Mouse (Mus musculus) kidney, postnatal 14 days (tissue): ENCODE data around the gene Mpp6.
A peak's percentile ranks its signal among the peaks of the same experiment; 100 is the strongest.

ENCODE experiments used
- DNase-seq: peaks from one replicate; pipeline ENCODE4 v3.0.0; 2022; ENCODE audit warnings: mixed read lengths

Mpp6 gene

DNA sequence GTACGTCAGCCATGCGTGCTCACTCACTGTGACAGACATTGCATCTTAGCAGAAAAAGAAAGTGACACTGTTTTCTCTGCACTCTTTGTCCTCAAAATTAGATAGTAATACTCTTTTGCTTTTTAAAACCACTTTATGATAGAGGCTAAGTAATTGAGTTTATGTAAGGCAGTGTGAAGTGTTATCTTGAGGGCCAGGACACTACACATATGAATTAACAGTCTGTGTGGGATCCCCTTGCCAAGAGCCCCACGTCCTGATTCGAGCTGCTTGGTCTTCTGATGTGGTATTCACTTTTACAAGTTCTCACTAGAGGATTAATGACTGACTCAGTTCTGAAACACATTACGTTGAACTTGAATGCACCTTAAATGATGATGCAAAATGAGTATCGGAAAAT is 49.8 kb downstream of the Mpp6 start:
- no peak for DNase-seq

DNA sequence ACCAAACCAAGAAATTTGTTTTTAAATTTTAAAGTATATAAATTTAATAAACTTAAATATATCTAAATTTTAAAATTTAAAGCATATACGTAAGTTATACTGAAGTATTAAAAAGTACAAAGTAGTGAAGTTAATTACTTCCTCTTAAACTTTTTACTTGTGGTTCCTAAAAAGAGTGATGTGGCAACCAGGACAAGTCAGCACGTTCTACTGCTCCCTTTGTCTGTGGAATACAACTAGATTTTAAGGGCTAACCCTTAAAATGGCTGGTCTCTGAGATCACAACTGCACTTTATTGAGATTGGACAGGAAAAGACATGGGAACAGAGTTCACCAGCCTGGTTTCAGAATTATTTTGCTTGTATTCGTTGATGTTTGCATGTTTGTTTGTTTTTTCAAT is 53.0 kb downstream of the Mpp6 start:
- DNase-seq: no peak

DNA sequence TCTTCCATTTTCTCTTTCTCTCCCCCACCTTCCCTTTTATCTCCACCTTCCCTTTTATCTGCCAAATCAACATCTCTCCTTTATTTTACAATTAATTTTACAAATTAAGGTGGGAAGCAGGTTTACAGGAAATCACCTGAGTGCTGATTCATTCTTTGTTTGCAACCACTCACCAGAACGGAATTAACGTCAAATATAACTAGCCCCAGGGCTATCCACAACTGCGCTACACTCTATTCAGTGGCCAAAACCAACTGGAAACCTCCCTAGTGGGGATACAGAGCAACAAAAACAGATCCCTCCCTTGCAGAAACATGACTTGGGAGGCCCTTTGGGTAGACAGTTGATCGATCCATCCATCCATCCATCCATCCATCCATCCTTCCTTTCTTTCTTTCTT is 58.8 kb downstream of the Mpp6 start:
- DNase-seq: no peak

DNA sequence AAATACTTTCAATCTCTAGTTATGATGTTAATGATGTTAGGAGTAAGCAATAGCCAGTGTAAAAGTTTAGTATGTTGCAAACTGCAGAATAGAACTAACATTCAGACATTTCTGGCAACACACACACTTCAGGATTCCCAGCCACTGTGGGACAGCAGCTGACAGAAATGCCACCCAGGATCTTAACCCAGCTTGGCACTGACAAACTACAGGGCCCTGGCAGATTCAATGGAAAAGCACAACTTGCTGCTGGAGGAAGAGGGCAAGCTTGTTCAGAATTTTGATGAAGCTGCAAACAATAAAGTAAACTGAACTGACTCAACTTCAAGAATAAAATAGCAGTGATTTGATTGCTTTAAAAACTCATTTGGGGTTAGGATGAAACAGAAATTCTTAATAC is 59.7 kb downstream of the Mpp6 start:
- no peak for DNase-seq

DNA sequence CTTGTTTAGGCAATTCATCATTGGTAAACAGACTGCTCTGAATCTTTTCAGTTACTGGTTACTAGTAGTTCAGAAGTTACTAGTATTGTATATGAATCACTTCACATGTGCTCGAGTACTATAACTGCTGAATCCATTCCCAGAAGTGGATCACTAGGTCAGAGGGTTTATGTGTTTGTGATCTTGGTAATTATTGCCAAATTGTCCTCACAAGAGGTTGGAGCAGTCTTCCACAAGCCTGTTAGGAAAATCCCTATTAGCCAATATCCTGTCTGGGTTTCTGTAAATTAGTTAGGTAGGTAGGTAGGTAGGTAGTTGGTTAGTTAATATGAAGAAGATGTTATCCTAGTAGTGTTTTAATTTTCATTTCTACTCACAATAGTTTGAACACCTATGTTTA is 65.7 kb downstream of the Mpp6 start:
- no peak for DNase-seq

DNA sequence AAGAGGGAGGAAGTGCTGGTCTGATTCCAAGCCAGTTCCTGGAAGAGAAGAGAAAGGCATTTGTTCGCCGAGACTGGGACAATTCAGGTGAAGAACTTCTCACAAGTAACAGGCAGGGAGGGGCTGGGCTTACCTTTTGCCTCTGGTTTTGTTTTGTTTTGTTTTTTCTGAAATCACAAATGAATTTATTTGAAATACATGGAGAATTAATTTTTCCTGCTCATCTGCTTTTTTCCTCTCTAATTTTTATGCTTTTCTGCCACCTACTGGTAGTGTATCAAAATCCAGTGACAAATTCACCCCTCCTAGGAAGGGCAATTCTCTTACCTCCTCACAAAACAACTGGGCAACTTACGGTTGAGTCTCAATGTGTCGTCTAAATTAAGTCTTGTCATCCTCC is 70.1 kb downstream of the Mpp6 start:
- DNase-seq: peak; percentile 32

DNA sequence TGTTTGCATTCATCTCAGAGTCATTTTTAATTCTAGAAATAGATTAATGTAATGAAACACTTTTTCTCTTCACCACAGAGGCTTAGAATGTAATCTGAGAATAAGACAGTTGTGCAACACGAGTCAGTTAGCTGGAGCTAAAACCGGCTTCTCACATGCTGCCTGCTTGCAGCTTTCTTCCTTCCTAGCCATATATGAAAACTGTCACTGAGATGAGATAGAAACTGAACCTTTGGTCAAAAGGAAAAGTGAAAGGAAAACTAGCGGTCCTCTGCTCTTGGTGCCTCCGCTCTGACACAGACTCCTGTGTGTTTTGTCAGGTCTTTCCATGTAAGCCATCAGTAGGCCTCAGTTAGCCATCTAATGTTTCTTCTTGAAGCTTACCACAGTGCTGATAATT is 77.9 kb downstream of the Mpp6 start:
- DNase-seq: no peak

DNA sequence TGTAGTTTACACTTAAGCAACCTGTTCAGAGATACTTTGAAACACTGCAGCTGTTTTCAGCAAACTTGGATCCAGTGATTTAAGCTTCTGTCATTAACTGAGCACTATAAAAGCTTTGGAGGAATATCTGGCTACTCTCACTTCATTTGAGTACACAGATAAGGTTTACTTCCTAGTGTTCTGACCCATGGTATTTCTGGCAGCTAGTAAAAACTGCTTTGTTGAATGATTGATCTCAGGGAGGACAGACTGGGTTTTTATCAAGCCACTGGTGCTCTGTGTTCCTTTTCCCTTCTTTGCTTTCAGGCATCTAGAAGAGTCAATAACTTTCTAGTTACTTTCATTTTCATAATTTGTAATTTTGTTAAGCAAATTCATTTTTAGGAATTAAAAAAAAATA is 79.3 kb downstream of the Mpp6 start:
- no peak for DNase-seq

DNA sequence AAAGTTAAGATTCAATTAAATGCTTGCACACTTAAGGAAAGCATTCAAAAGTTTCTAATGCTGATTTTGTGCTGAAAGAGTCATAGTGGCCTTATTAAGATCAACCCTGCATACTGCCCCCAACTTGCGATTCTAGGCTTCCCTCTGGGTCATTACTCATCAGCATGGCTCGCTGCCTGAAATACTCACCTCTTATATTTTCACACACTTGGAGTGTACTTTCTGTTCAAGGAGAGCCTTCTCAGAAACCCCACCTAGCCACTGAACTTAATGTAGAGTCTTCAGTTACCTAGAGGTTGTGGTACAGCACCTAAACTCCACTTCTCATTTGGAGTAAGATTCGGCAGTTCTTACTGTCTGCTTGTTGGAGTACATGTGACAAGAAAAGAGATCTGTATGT is 81.6 kb downstream of the Mpp6 start:
- DNase-seq: no peak

DNA sequence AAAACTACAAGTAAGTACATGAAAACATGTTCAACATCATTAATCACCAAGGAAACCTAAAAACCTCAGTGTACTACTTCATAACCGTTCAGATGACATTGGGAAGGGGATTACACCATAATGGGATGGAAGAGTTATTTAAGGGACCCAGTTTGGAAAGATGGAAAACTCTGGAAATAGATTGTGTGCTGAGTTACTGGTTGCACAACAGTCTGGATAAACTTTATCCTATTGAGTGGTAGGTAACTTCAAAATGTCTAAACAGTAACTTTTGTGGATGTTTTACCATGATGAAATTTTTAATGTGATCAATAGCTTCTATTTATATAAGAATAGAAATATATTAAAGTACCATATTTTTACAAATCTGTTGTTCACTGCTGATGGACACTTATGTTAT is 82.1 kb downstream of the Mpp6 start:
- no peak for DNase-seq

DNA sequence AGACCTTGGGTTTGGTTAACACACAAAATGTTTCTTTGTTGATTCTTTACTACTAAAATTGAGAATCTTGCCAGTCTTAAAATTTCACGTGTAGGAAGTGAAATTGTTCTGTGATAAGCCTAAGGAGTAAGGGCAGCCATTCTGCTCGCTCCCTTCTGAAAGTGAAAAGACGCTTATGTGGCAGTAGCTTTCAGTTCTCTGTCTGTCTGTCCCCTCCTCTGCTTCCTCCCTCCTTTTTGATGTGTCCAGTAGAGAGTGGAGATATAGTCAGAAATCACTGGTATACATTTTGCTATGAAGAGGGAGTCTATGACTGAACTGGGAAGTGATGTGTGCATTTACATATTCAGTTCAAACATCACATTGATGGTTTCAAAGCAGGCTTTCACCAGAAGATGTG is 82.8 kb downstream of the Mpp6 start:
- no peak for DNase-seq

DNA sequence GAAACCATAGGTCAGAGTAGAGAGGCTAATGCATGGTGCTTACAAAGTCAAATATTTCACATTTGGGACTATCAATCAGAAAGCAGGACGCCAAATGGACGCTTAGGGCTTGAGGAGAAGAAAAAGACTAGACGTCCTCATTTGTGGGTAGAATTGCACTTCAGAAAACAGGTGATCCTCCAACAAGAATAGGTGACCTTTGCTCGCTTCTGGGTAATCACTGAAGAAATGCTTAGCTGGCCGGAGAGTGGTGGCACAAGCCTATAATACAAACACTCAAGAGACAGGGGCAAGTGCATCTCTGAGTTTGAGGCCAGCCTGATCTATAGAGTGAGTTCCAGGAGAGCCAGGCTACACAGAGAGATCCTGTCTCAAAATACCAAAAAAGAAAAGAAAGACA is 83.8 kb downstream of the Mpp6 start:
- DNase-seq: no peak

DNA sequence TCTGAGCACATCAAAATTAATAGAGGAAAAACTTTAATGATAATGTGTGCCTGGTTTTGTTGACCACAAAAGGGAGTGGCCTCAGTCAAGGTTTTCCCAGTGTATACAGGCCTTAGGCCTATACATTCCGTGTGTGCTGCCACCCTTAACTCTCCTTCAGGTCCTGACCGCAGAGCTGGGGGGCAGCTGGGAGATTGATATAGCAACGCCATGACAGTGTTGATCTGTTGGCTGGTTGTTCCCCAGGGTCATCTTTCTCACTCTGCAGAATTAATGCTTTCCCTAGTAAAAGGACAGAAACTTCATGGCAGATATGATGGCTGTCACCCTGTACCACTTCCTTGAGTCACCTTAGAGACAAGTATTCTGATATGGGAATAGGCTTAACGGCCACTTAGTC is 94.3 kb downstream of the Mpp6 start:
- no peak for DNase-seq

DNA sequence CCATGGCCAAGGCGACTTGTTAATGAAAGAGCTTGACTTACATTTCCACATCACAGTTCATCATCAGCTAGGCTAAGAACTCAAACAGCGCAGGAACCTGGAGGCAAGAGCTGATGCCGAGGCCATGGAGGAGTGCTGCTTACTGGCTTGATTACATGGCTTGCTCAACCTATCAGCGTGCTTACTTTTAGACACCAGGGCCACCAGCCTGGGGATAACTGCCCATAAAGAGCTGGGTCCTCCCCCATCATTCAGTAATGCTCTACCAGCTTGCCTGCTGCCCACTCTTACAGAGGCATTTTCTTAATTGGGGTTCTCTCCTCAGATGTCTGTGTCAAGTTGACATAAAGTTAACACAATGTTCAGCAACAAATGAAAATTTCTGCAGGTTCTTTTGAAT is 95.1 kb downstream of the Mpp6 start:
- DNase-seq: no peak

DNA sequence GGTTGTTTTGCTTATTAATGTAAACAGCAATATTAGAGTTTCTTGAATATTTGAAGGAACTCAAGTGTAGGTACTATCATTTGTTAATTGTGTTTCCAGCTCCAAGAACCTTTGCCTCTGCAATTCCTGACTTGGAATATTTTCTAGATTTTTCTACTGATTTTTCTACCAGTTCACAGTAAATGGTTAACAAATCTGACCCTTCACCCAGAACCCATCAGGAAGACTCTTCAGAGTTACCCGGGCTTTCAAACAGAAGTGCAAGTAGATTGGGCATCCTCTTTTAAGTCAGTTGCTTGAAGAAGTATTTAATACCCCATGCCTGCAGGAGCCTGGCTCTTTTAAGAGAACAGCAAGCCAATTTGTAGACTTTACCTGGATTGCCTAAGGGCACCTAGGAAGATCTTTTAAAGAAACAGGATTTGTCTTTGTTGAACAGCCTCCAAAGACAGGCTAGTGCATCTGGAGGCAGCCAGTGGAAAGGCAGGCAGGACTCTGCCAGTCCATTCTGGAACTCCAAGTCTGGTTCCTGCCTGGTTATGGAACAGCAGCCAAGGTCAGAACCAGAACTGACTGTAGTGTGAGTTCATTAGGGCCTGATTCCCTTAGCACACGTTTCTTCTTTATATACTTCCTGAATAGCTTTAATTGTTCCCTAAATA is 104.8 kb downstream of the Mpp6 start:
- peak; percentile 42 for DNase-seq

DNA sequence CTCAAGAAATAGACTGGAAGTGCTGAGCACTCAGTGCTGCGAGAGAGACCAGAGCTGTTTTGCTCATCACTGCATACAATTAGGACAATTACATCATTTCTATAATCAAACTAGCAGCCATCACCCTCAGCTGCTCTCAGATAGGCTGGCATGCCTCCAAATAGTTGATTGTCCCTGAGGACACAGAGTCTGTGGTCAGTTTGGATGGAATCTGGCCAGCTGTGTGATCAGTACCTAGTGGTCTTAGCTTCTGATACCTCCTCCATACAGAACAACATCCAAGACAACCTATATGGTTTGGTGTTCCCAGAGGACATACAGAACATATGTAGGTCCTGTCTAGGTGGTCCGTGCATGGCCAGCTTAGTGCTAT is 105.3 kb downstream of the Mpp6 start:
- peak; percentile 30 for DNase-seq

DNA sequence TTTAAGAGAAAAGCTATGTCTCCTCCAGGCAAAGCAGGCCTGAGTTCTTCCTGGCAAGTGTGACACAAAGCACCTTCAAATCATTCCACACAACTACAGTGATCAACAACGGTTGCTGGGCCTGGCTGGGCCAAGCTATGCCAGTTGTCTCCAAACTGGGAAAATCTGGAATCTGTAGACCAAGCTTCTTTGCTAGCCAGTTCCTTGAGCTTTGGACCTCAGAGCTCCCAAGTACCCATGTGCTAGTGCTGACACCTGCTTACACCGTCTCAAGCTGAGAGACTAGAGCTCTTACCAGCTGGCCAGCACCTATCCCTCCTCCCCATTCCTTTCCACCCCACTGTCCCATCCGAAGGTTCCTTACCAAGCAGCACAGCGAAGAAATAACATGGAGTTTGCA is 105.9 kb downstream of the Mpp6 start:
- peak; percentile 45 for DNase-seq

DNA sequence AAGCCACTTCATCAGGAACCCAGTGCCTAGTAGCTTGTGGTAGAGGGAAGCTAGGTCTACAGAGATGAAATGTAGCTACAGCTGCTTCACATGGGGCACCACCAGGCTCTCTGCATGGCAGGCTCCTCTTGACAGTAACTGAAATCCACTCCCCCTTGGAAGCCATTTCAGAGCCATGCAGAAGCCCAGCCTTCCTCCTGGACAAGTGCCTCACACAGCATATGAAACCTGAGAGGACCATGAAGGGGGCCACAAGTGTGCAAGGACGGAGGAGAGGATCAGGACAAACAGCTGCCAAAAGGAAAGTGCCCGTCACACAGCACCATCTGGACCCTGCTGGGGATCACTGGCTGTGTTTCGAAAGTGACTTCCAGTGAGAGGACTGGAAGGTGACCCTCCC is 108.6 kb downstream of the Mpp6 start:
- no peak for DNase-seq

DNA sequence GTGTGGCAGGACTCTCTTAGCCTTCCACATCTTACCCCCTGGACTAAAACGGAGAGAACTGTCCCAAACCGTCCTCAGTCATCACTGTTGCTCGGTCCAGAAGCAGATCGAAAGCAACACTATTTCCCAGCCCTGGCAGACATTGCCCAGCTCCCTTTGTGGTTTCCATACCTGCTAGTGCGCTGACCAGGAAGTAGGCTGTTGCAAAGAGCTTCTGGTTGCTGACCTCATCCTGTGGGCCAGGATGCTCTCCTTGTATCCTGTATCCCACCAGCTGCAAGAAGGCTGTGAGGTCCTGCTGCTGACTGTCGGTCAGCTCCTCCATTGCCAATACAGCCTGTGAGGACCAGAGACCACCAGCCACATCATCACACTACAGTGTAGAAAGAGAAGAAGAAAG is 109.0 kb downstream of the Mpp6 start:
- DNase-seq: no peak

DNA sequence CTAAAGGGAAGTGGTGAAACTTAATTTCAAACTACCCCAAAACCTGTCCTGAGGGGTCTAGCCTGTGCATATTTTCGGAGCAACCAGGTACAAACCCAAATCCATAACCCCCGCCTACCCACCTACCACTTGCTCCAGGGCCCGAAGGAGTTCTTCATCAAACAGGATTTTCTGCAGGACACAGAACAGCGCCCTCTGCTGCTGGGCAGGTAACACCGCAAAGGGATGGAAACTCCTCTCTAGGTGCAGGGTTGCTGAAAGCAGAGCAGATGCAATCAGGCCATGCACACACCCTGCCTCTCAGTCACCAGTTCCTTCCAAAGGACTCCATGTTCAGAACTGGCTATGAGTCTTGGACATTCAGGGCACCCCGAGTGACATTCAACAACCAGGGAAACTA is 110.8 kb downstream of the Mpp6 start:
- DNase-seq: peak; percentile 13

DNA sequence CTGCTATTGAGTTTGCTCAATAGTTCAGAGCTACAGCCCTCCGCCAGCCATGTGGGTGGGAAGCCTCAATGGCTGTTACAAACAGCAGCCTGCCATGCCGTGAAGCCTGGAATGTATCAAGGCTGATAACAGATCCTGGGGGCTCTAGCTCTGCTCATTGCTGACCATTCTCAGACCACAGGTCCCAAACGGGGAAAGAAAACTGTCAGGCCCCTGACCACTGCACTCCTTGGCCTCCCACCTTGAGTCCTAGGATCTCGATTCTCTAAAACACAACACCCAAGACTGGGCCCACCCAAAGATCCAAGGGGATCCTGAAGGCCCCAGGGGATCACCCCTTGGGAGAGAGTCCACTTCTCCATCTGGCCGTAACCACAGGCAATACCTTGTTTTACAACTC is 112.3 kb downstream of the Mpp6 start:
- DNase-seq: no peak

DNA sequence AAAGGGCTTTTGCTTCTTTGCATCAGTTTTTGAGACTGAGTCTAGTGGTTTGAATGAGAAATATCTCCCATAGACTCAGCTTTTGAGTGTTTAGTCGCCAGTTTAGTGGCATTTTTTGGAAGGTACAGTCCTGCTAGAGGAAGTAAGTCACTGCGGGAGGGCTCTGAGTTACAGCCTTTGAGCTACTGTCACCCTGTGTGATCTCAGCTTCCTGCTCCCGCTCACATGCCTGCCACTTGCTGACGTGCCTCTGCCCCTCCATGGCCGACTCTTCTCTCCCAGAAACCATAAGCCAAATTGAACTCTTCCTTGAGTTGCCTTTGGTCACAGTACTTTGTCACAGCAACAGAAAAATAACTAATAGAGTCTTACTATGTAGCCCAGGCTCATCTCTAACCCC is 112.9 kb downstream of the Mpp6 start:
- peak; percentile 10 for DNase-seq

DNA sequence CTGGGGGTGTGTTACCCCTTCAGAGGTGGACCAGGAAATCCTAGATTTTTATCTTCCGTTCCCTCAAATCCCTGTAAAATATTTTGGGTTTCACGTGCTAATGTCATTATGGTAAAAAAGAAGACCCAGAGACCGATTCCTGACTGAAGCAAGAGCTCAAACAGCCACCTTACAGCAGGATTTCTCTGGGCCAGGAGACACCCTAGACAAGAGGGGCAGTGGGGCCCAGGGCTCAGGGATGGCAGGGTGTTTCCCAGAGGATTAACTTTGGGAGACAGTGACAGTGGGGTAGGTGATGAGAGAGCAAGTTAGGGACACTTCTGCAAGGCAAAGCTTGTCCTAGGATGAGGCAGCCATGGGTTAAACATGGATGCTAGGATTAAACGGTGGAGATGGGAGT is 113.6 kb downstream of the Mpp6 start:
- DNase-seq: no peak

DNA sequence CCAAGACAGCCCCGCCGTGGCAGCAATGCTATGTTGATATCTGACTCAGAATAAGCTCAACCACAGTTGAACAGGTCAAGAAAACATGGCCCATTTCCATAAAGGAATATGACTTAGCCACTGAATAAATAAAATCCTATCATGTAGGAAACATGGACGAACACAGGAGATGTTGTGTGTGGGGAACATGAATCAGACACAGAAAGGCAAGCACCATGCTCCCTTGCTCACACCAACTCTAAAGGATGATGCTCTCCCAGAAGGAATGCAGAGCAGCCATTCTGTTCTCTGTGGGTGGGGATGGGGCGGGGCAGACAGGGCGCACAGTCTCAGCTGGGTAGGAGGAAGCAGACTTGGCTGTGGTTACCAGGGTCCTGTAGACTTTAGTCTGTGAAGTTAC is 115.2 kb downstream of the Mpp6 start:
- no peak for DNase-seq

DNA sequence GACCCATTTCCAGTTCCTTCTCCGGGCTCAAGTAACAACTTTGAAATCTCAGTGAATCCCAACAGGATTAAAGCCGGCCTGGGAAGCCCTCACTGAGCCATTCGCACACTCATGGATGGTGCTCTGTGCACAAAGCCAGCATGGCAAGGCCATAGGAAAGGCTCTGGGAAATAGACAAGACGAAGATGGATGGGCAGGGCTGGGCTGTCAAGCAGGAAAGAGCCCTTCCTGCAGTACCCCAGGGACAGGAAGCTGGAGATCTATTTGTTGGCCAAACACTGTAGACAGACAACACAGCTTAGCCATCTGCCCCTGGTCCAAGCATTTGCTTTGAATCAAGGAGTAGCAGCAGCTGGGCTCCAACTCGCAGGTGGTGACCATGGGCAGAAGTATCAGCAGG is 118.1 kb downstream of the Mpp6 start:
- peak; percentile 33 for DNase-seq

DNA sequence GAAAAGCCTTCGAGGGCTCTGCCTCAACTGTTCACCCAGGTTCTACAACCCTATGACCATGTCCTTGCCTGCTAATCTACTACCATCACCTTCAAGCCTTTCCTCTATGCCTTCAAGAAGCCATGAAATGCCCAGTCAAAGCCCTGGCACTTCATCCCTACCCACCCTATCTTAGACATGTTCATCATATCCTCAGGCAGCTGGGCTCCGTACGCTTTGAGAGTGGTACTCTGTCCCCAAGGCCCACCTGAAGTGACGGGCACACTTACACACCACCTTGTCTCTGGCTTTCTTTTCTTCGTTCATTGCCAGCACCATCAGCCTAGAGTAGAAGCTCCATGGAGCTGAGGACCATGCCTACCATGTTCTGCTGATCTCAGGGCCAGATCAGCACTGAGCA is 121.2 kb downstream of the Mpp6 start:
- no peak for DNase-seq
